Mouse (Mus musculus): ENCODE measurements at regions not wholly inside any gene's neighbourhood (a gene's known extent, or its start where the extent isn't known, plus 50 kb on each side); places are given as distances from the start of the nearest gene placed in this dataset.

GRCm38 (mm10) chr4:127576521-127576920, 218.5 kb upstream of the Gjb5 start:
- no peak for TF ChIP-seq CHD1 (IDR thresholded peaks at IDR 0.05; ENCODE audit: low read depth, low read length)
- TF ChIP-seq POLR2A (IDR thresholded peaks at IDR 0.05; ENCODE audit: low read depth, low read length): no peak
- no peak for TF ChIP-seq E2F4 (IDR thresholded peaks at IDR 0.05; ENCODE audit: insufficient replicate concordance, low read depth, low read length)
- TF ChIP-seq CTCF (conservative IDR thresholded peaks at IDR 0.05 in 1 of 2, IDR thresholded peaks at IDR 0.05 in 1 of 2; ENCODE audit: low read depth in 2 of 2, low read length in 2 of 2): no peak
- TF ChIP-seq CHD2 (IDR thresholded peaks at IDR 0.05; ENCODE audit: low read length): no peak
- no peak for TF ChIP-seq MAZ (IDR thresholded peaks at IDR 0.05; ENCODE audit: low read depth, low read length)
- no peak for TF ChIP-seq MYC (IDR thresholded peaks at IDR 0.05; ENCODE audit: low read depth, low read length)
- no peak for TF ChIP-seq ZNF384 (IDR thresholded peaks at IDR 0.05; ENCODE audit: low read depth, low read length)

Data from CH12.LX (cell line).